Mouse (Mus musculus) cerebellum, adult 2 months (tissue): ENCODE data around the gene Mios.

Experiments used
- CTCF ChIP-seq: fragments of 200-500 bp; IDR thresholded peaks from 2 replicates; pipeline ENCODE4 v1.5.1; 2011; ENCODE audit warnings: low read depth, mild to moderate bottlenecking, control low read depth, low read length, moderate library complexity, borderline replicate concordance; ENCODE audit not compliant: insufficient read depth
- POLR2A ChIP-seq: fragments of 200-500 bp; IDR thresholded peaks from 2 replicates; pipeline ENCODE4 v1.6.1; 2011; ENCODE audit warnings: low read length, control low read depth, borderline replicate concordance; ENCODE audit not compliant: insufficient read depth

DNA sequence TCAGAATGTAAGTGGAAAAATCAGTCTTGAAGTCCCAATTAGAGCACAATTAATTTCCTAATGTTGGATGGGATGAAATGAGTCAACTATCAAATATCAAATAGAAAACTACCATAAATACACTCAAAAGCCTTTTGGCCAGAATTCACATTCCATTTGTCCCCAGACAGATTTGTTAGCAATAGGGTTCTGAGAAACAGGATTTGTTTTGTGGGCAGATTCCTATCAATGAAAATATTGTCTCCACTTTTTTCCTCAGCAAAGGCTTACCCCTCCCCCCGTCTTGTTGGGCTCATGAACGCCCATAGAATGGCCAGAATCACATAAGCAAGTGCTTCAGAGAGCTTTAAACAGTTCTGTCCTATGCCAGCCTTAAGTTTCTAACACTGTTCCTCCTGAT lies 49.0 kb upstream of the Mios start:
- TF ChIP-seq CTCF (no peak), POLR2A (no peak)
